Mouse (Mus musculus) midbrain, embryonic 10.5 days (tissue): Measurements from ENCODE around the gene Smim24. TPM values are rescaled to one million over a fixed set of nuclear protein-coding genes. Genes with fewer than 3 reads are reported as not detected.

Experiments
- DNase-seq: peaks from one replicate; pipeline ENCODE4 v3.0.0-alpha.2; 2017; ENCODE audit warnings: low spot score
- H3K27ac ChIP-seq: fragments of 300-500 bp; sonication (generic); replicated peaks from 2 replicates; pipeline ENCODE4 v1.5.1; 2016; ENCODE audit warnings: mild to moderate bottlenecking
- H3K27me3 ChIP-seq: fragments of 300-500 bp; sonication (generic); 2 replicates; pipeline ENCODE4 v1.6.1; 2016; ENCODE audit warnings: low read depth, mild to moderate bottlenecking; ENCODE audit not compliant: poor library complexity, severe bottlenecking
- H3K36me3 ChIP-seq: fragments of 300-500 bp; sonication (generic); 2 replicates; pipeline ENCODE4 v1.6.1; 2016; ENCODE audit warnings: mild to moderate bottlenecking, moderate library complexity
- H3K4me1 ChIP-seq: fragments of 300-500 bp; sonication (generic); 2 replicates; pipeline ENCODE4 v1.6.1; 2016
- H3K4me3 ChIP-seq: fragments of 300-500 bp; sonication (generic); 2 replicates; pipeline ENCODE4 v1.5.1; 2016; ENCODE audit warnings: mild to moderate bottlenecking, moderate library complexity
- H3K9me3 ChIP-seq: fragments of 300-500 bp; sonication (generic); replicated peaks from 2 replicates; pipeline ENCODE4 v1.6.1; 2016; ENCODE audit warnings: mild to moderate bottlenecking
- WGBS: fragments of 180-500 bp; shearing (Covaris S2); methylation state at CpG from one replicate; pipeline ENCODE4 v1.1.7; 2016; 5-methylcytosine and 5-hydroxymethylcytosine counted together
- polyA plus RNA-seq: library from polyadenylated mRNA; unstranded; fragments of >200 nt; fragmentation: Nextera tagmentation; extraction: Ambion mirVana; gene quantifications from 2 replicates; pipeline ENCODE4 v1.2.1, GENCODE M21; 2016

Smim24 gene
- polyA plus RNA-seq: 1.7 and 2.3 TPM in 2 replicates

DNA sequence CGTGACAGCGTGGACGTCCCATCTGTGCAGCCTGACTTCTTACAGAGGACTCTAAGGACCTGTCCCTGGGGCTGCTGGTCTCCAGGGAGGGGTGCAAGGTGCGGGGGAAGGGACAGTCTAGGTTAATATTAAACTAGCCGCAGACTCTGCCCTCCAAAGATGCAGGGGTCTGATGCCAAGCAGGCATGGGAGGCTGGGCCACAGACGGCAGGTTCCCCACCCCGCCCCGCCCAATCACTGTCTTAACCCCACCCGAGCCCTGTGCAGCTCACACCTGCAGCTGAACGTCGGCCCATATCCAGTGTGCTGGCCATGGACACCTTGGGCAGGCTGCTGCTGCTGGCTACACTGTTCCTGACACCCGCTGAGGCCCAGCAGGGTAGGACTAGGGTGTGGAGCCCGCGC, at the start of gene Smim24:
Gene Smim24, plus strand, starts transcription at position 271 of the 405 bp plus-strand sequence.
- 68% methylated on average over 14 of the region's 14 CpGs for WGBS
- H3K27me3 ChIP-seq: peaks cover 19% of the 10 kb centered on the region
- peak within 1 kb of the TSS; percentile 69 for H3K27ac ChIP-seq
- H3K4me3 ChIP-seq: peak within 1 kb of the TSS; percentile 38
- no peaks in the 10 kb centered on the region for H3K9me3 ChIP-seq
- DNase-seq: no peak
- H3K4me1 ChIP-seq: peaks cover 54% of the 10 kb centered on the region
- H3K36me3 ChIP-seq: peaks cover 28% of the 10 kb centered on the region

GRCm38 (mm10) chr10:81344421-81345161, 48.3 kb upstream of the Smim24 start:
- Histone ChIP-seq H3K27me3 (peaks cover 95% of the 10 kb centered on the region), H3K36me3 (peaks cover 35% of the 10 kb centered on the region), H3K4me1 (peaks cover 47% of the 10 kb centered on the region), H3K4me3 (no peak overlapping the region), H3K27ac (no peak overlapping the region), H3K9me3 (no peaks in the 10 kb centered on the region)
- 56% methylated on average over 8 of the region's 8 CpGs for WGBS
- no peak for DNase-seq

- Histone ChIP-seq H3K27me3 (peaks cover 92% of the 10 kb centered on the region), H3K9me3 (no peaks in the 10 kb centered on the region), H3K36me3 (peaks cover 35% of the 10 kb centered on the region), H3K27ac (no peak overlapping the region), H3K4me1 (peaks cover 53% of the 10 kb centered on the region), H3K4me3 (no peak overlapping the region)
- WGBS: 88% methylated on average over 4 of the region's 4 CpGs
- no peak for DNase-seq
Observed at GRCm38 (mm10) chr10:81345162-81345534, 47.7 kb upstream of the Smim24 start.

- Histone ChIP-seq H3K27me3 (peaks cover 78% of the 10 kb centered on the region), H3K4me1 (peaks cover 56% of the 10 kb centered on the region), H3K36me3 (peaks cover 35% of the 10 kb centered on the region), H3K9me3 (no peaks in the 10 kb centered on the region), H3K4me3 (peak overlapping the region; percentile 40), H3K27ac (peak overlapping the region; percentile 58; the same call in 1 of the 2 replicates)
- WGBS: 5% methylated on average over 55 of the region's 55 CpGs
- peak; percentile 72 for DNase-seq
Observed at GRCm38 (mm10) chr10:81346453-81347067, 46.3 kb upstream of the Smim24 start.

GRCm38 (mm10) chr10:81349146-81349545, 43.7 kb upstream of the Smim24 start:
- Histone ChIP-seq H3K4me1 (peaks cover 55% of the 10 kb centered on the region), H3K27me3 (peaks cover 52% of the 10 kb centered on the region), H3K27ac (peak overlapping the region; percentile 95), H3K4me3 (peak overlapping the region; percentile 77), H3K36me3 (peaks cover 35% of the 10 kb centered on the region), H3K9me3 (no peaks in the 10 kb centered on the region)
- WGBS: 5% methylated on average over 12 of the region's 12 CpGs
- DNase-seq: peak; percentile 38

GRCm38 (mm10) chr10:81349961-81350350, 42.9 kb upstream of the Smim24 start:
- H3K27me3 ChIP-seq: peaks cover 48% of the 10 kb centered on the region
- peak overlapping the region; percentile 77 for H3K4me3 ChIP-seq
- no peak for DNase-seq
- H3K4me1 ChIP-seq: peaks cover 63% of the 10 kb centered on the region
- no peaks in the 10 kb centered on the region for H3K9me3 ChIP-seq
- H3K36me3 ChIP-seq: peaks cover 35% of the 10 kb centered on the region
- H3K27ac ChIP-seq: peak overlapping the region; percentile 95
- under 1% methylated on average over 29 of the region's 29 CpGs for WGBS

GRCm38 (mm10) chr10:81350351-81351063, 42.3 kb upstream of the Smim24 start, which contains the start of gene Hmg20b:
TSS of gene Hmg20b (minus strand) at chr10:81350480.
- peak; percentile 100 for DNase-seq
- Histone ChIP-seq H3K4me3 (peak within 1 kb of the TSS; percentile 77), H3K4me1 (peaks cover 66% of the 10 kb centered on the region), H3K27me3 (peaks cover 48% of the 10 kb centered on the region), H3K9me3 (no peaks in the 10 kb centered on the region), H3K36me3 (peaks cover 30% of the 10 kb centered on the region), H3K27ac (peak within 1 kb of the TSS; percentile 95)
- under 1% methylated on average over 54 of the region's 54 CpGs for WGBS

- Histone ChIP-seq H3K36me3 (peaks cover 18% of the 10 kb centered on the region), H3K27ac (0 out of 2 replicates have a peak overlapping the region, but pooled peaks have one; percentile 2), H3K9me3 (no peaks in the 10 kb centered on the region), H3K4me3 (no peak overlapping the region), H3K27me3 (peaks cover 48% of the 10 kb centered on the region), H3K4me1 (peaks cover 63% of the 10 kb centered on the region)
- DNase-seq: no peak
- WGBS: 28% methylated on average over 9 of the region's 9 CpGs
Observed at GRCm38 (mm10) chr10:81351678-81352291, 41.1 kb upstream of the Smim24 start.

GRCm38 (mm10) chr10:81354738-81355477, 37.9 kb upstream of the Smim24 start:
- H3K4me3 ChIP-seq: no peak overlapping the region
- no peaks in the 10 kb centered on the region for H3K9me3 ChIP-seq
- no peaks in the 10 kb centered on the region for H3K36me3 ChIP-seq
- peaks cover 43% of the 10 kb centered on the region for H3K27me3 ChIP-seq
- 57% methylated on average over 9 of the region's 9 CpGs for WGBS
- no peak for DNase-seq
- H3K4me1 ChIP-seq: peaks cover 65% of the 10 kb centered on the region
- no peak overlapping the region; the same call in 1 of the 2 replicates for H3K27ac ChIP-seq

- 87% methylated on average over 4 of the region's 4 CpGs for whole genome bisulfite sequencing
Observed at GRCm38 (mm10) chr10:81355533-81355932, 37.3 kb upstream of the Smim24 start.

DNA sequence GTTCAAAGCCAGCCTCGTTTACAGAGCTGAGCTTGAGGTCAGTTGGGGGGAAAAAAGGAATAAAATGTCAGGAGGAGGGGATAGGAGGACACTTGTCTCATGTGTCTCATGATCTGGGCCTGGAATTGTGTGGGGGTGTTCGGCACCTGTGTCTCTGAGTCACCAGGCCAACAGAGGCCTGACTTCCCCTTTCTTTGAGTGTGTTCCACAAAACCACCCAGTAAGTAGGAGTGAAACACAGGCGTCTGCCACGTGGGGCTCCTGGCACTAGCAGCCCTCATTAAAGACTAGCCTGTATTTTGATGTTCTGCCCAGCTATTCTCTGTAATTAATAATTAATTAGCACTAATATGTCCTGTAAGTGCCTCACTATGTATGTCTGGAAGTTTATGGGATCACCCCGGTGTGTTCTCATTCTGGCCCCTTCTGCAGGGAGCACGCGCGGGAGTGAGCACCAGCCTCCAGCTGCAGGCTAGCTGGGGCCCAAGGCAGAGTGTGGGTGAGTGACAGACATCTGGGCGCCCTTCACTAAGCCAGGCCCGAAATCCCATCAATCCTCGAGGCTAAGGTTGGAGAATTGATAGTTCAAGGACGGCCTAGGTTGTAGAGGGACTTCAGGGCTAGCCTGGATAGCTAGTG, 36.4 kb upstream of the Smim24 start:
- no peak for DNase-seq
- Histone ChIP-seq H3K27ac (peak overlapping the region; percentile 53; the same call in 1 of the 2 replicates), H3K9me3 (no peaks in the 10 kb centered on the region), H3K27me3 (peaks cover 43% of the 10 kb centered on the region), H3K4me1 (peaks cover 71% of the 10 kb centered on the region), H3K36me3 (peaks cover 5% of the 10 kb centered on the region), H3K4me3 (peak overlapping the region; percentile 78)
- 61% methylated on average over 12 of the region's 12 CpGs for WGBS

More at GRCm38 (mm10) chr10:81355533-81355932, 37.3 kb upstream of the Smim24 start:
- H3K36me3 ChIP-seq: no peaks in the 10 kb centered on the region
- H3K27me3 ChIP-seq: peaks cover 43% of the 10 kb centered on the region
- H3K4me1 ChIP-seq: peaks cover 69% of the 10 kb centered on the region
- DNase-seq: no peak
- H3K27ac ChIP-seq: no peak overlapping the region
- H3K9me3 ChIP-seq: no peaks in the 10 kb centered on the region
- H3K4me3 ChIP-seq: no peak overlapping the region
